Mouse (Mus musculus) left cerebral cortex, adult 8-10 months (tissue): ENCODE data around the gene Efcab10. TPM values are rescaled to one million over a fixed set of nuclear protein-coding genes. Genes with fewer than 3 reads are reported as not detected.

ENCODE experiments used
- DNase-seq, 2 experiments: peaks; one replicate each; pipeline ENCODE4 v3.0.0; 2022; ENCODE audit warnings: low spot score in 2 of 2
- total RNA-seq, 4 experiments: library from RNA; stranded (reverse); gene quantifications; 2 replicates each; pipeline ENCODE4 v1.2.4; 2022

The Efcab10 gene
- total RNA-seq, 4 experiments from 2014 or later: 2.3 to 4.3 (median 3.2) TPM

DNA sequence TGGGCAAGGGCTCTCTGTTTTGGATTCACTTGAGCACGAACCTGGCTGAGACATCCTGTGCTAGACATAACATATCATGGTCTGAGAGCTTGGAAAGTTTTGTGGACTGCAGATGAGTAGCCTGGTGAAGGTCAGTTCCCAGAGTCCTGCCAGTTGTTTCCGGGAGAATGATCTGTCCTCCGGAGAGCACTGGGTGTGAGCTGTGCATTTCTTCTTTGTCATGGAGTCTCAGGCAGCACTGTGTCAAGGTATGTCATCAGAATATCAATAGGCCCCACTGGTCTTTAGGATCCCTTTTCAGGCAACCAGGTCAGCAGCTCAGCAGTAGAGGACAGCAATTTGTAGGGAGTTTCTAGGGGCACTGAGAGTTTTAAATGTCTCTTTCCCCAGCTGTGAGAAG is 32.6 kb downstream of the Efcab10 start:
- DNase-seq: no peak

DNA sequence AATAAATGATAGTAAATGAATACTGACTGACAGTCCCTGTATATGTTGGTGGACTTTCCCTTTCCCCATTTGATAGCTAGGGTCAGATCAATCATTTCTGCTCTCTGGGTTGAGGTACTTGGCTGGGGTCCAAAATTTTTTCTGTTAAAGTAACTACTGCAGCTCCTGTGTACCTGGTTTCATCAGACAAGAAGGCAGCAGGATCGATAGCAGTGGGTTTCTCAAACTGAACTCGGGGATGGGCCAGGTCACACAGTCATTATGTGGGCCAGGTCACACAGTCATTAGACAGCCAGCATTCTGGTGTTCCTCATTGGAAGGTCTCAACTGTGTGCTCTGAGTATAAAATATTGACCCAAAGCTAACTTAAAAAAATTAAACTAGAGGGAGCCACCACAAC is 33.1 kb downstream of the Efcab10 start:
- no peak for DNase-seq

DNA sequence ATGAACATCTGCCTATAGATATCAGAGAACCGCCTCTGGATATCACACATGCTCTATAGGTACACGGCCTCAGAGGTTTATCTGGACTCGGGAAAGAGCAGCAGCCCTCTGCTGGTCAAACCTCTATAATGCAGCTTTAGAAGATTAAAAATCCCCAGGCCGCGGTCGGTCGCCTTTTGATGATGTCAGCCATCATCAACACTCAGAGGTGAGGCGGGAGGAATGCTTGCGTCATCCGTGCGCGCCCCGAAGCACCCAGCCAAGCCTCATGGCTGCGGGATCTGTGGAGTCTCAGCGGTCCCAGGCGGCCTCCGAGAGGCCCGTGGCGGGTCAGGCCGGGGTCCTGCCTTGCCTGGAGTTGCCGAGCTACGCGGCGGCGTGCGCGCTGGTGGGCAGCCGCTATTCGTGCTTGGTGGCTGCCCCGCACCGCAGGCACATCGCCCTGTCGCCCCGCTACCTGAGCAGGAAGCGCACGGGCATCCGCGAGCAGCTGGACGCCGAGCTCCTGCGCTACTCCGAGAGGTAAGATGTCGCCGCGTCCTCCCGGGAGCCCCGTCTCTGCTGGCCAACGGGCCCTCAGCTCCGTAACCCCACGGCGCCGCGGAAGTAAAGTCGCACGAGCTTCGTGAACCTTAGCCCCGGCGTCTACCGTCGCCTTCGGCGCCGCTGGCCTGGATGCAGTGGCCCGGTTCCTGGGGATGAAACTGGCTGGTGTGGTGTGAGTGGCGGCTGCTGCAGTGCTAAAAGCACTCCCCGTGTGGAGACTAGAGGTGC is 34.9 kb downstream of the Efcab10 start, which contains the start of gene Twistnb:
Gene Twistnb, plus strand, starts transcription at position 249 of the 774 bp plus-strand sequence.
- peak; percentile 95 to 99 for DNase-seq

GRCm38 (mm10) chr12:33433812-33434211 is 39.2 kb downstream of the Efcab10 start:
- no peak for DNase-seq

DNA sequence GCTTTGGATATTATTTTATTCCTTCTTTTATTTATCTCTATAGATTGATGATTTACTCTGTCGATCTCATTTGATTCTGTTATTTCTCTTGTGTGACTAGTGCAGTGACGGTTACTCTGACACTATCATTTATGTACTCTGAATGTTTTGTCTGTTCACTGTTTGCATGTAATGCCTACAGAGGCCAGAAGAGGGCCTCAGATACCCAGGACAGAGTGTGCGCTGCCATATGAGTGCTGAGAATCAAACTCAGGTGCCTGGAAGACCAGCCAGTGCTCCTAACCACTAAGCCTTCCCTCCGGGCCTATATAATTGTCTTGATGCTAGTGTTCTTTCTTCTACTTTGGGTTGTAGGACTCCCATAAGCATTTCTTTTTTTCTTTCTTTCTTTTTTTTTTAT is 40.1 kb downstream of the Efcab10 start:
- DNase-seq: no peak

Other genes with a start within 250 kb of the Efcab10 start
- 10 to 100 TPM; 58.3 to 64.4 (median 61.0) TPM for gene Atxn7l1, start 247.2 kb upstream of the Efcab10 start, total RNA-seq
- gene Twistnb, start 34.8 kb downstream of the Efcab10 start, total RNA-seq: 10 to 100 TPM in 3 of 4 experiments, 1 to 10 TPM in 1; 8.1 to 14.3 (median 13.3) TPM